Comparison of ENCODE assay signal across 7 mouse cellular contexts in the genomic region with DNA sequence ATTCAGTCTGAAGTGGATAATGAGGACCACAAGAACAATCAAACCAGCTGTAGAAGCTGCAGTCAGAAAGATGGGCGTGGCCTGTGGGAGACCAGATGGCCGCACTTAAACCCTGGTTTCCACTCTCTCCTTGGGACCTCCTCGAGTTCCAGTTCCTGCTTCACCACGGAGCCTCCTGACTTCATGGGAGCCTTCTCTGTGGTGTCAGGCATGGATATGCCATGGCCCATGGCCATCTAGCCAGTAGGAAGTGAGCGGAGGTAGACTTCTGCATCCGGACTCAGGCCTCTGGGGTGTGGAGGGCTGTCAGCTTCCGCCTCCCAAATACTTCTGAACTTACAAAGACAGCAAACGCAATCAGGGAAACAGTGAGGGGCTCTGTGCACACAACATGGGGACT.
DNase-seq lines count a peak whose midpoint lies in the region; ATAC-seq lines count a peak whose summit lies in the region.

No protein-coding gene starts in this region.

- peaks cover 28% of the 10 kb centered on the region for H3K4me1 ChIP-seq in forebrain, embryonic 14.5 days (ENCODE audit: control insufficient read depth, insufficient read depth, low read length)
- peaks cover 23% of the 10 kb centered on the region for H3K4me1 ChIP-seq in liver, embryonic 12.5 days

- H3K36me3 ChIP-seq in forebrain, embryonic 14.5 days (ENCODE audit: control insufficient read depth, insufficient read depth, low read length) = no peaks in the 10 kb centered on the region
- H3K36me3 ChIP-seq in liver, embryonic 12.5 days = no peaks in the 10 kb centered on the region

- ATAC-seq in forebrain, embryonic 14.5 days = peak; percentile 64
- no peak for ATAC-seq in liver, embryonic 12.5 days
- ATAC-seq in cerebellum, adult (ENCODE audit: insufficient number of reproducible peaks, low FRiP score, low TSS enrichment) = no peak

- H3K27me3 ChIP-seq in forebrain, embryonic 14.5 days (replicated peaks; ENCODE audit: control insufficient read depth, insufficient read depth, low read length) = no peaks in the 10 kb centered on the region
- no peaks in the 10 kb centered on the region for H3K27me3 ChIP-seq in liver, embryonic 12.5 days (replicated peaks)

- H3K4me3 ChIP-seq in forebrain, embryonic 14.5 days (ENCODE audit: low read depth, low read length) = no peak overlapping the region
- no peak overlapping the region for H3K4me3 ChIP-seq in liver, embryonic 12.5 days

- peak overlapping the region; percentile 69; the same call in 1 of the 2 replicates for H3K27ac ChIP-seq in forebrain, embryonic 14.5 days (ENCODE audit: low read depth, low read length)
- H3K27ac ChIP-seq in liver, embryonic 12.5 days = peak overlapping the region; percentile 28; the same call in 1 of the 2 replicates

- H3K9ac ChIP-seq in forebrain, embryonic 14.5 days (ENCODE audit: low read length) = no peak overlapping the region
- no peak overlapping the region for H3K9ac ChIP-seq in liver, embryonic 12.5 days

- peak; percentile 24 for DNase-seq in right cerebral cortex, adult 18-20 months
- no peak for DNase-seq in right cerebral cortex, postnatal 14 days
- DNase-seq in forebrain, embryonic 14.5 days (ENCODE audit: low spot score) = peak; percentile 72
- DNase-seq in spleen, postnatal 10 days (ENCODE audit: low spot score in 2 of 2) = peak; percentile 21 to 50
- DNase-seq in frontal cortex, postnatal 36 days (ENCODE audit: low spot score in 2 of 2) = no peak

- 74% methylated on average over 8 of the region's 8 CpGs for WGBS in forebrain, embryonic 14.5 days
- 23% methylated on average over 8 of the region's 8 CpGs for WGBS in liver, embryonic 12.5 days (ENCODE audit: insufficient replicate concordance)

- H3K4me2 ChIP-seq in forebrain, embryonic 14.5 days (ENCODE audit: low read length) = no peak overlapping the region
- H3K4me2 ChIP-seq in liver, embryonic 12.5 days = peak overlapping the region; percentile 24

- H3K9me3 ChIP-seq in forebrain, embryonic 14.5 days (replicated peaks; ENCODE audit: control insufficient read depth, low read length) = no peaks in the 10 kb centered on the region
- no peaks in the 10 kb centered on the region for H3K9me3 ChIP-seq in liver, embryonic 12.5 days (replicated peaks)

Comparison
In these comparisons a context has a peak if more than half of its experiments do, and no peak if none do; other contexts are left out.
1. DNase-seq: peak in right cerebral cortex, adult 18-20 months (single experiment), forebrain, embryonic 14.5 days (single experiment) and spleen, postnatal 10 days (2 of 2); none in right cerebral cortex, postnatal 14 days (single experiment) and frontal cortex, postnatal 36 days (0 of 2).